Mouse (Mus musculus): ENCODE results near the gene Rdx.

Gene Rdx

GRCm38 (mm10) chr9:52047129-52047820, at the start of gene Rdx:
Gene Rdx, plus strand, starts transcription at chr9:52047173.
- DNase-seq, result no peak

DNA sequence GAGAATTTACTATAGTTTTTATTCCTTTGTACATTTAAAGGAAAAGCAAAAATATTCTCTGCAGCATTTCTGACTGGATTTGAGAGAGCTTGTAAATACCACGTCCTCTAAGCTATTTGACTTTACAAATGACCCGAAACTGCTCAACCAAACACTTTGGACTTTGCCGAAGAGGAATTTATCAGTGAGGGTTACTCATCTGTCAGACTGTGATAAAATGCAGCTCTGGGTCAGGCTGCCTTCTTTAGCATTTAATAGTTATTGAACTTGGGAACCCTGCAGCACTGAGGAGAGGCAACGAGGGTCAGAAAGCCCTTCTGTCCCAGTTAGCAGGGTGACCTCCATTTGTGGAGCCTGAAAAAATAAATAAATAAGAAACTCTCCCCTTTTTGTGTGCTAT, 43.5 kb upstream of the Rdx start:
- peak; percentile 46 for DNase-seq

DNA sequence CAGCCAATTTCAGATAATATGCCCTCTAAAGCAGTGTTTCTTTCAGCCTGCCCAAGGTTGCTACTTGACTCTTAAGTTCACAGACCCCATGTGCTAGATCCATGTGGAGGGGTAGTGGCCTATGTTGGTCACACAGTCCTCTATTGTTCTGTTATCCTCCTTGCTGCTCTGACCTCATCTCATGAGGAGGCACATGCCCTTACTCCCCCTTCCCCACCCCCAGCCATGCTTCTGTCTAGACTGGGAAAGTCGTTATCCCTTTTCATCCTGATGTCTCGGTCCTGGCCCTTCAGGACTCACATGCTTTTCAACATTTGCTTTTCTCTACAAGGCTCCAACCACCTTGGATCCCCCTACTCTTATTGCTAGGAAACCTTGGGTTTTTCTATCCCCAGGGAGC, 39.6 kb upstream of the Rdx start:
- DNase-seq, result no peak

GRCm38 (mm10) chr9:52008511-52008910, 38.5 kb upstream of the Rdx start:
- DNase-seq, result no peak

GRCm38 (mm10) chr9:52012311-52012710, 34.7 kb upstream of the Rdx start:
- no peak for DNase-seq

- no peak for DNase-seq
Observed at GRCm38 (mm10) chr9:52012781-52013436, 34.1 kb upstream of the Rdx start.

GRCm38 (mm10) chr9:52013900-52014455, 33.0 kb upstream of the Rdx start:
- DNase-seq, result peak; percentile 79

DNA sequence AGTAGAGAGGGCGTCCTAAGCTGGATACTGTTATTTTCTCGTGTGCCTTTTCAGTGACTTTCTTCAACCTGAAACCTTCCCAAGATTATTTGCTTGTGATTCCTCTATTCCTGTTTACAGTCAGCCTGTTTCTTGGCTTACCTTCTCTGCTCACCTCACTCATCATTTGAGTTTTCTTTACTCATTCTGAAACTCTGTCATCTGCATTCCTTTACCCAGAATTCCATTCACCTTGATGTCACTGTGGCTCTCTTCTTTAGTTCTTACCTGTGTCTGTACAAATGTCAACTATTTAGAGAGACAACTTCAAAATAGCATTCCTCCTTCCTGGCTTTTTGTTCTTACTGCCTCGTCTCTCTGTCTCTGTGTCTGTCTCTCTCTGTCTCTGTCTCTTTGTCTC, 29.9 kb upstream of the Rdx start:
- DNase-seq, result no peak

GRCm38 (mm10) chr9:52017824-52018223, 29.1 kb upstream of the Rdx start:
- DNase-seq, result no peak

DNA sequence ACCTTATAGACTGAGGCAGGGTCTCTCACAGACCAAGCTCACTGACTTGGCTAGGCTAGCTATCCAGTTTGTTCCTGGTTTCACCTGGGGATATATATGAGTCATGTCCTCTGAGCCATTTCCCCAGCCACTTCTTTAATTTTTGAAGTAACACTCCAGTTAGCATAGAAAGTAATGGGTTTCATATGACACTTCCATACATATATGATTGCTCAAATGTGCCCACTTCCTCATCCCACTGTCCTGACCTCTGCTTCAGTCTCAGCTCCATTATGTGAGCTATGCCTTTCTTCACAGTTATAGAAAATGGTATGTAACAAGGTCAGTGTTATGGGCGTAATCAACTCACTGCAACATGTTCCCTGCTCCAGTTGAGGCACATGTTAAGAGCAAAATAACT, 28.5 kb upstream of the Rdx start:
- DNase-seq, result no peak

GRCm38 (mm10) chr9:52027257-52028020, 19.5 kb upstream of the Rdx start:
- peak; percentile 73 for DNase-seq

DNA sequence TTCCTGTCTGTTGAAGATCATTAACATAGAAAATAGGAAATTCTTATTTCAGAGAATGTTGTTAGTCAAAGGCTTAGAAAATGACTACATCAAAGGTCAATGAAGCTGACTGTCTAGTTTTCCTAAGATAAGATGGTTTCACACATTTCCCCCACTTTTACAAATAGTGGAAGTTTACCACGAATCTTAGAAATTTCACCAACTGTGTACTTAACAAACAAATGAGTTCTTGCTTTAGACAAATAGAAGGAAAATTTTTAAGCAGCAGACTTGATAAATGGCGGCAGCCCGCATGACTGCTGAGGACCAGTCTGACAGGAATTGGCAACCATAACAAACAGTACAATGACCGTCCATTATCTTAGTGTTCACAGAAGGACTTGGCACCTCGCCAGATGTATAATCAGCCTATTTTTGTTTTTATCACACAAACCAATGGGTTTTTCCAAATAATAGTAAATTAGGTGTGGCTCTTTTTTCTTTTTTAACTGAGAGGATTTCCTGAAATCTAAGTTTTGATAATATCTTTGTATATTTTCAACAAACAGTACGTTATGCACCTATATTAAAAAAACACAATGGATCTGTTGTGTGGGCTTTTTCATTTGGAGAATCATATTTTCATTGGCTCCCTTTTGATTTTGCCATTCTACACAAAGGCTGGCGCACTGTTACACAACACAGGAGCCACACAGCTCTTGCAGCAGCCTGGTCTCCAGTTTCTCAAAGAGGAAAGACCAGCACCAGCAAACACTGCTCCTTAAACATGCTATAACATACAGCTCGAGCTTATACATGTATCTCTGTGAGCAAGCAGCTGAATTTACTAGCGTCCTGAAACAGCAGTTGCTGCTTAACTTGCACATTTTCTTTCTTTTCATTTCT, 18.2 kb upstream of the Rdx start:
- peak; percentile 71 for DNase-seq

DNA sequence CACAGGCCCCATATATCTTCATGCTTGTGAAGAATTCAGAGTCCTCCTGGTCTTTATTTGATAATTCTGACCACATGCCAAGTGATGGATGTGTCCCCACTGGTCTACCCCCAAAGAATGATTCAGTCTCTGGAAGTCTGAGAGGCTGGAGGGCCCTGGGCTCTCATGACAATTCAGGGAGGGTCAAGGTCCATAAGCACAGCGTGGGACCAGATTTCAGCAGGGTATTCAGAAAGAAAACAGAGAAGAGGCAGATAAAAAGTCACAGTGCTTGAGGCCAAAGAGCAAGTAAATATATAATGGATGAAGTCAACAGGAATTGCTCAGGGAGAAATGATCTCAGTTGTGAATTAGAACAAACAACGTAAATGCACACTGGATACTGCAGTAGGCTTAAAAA, 15.5 kb upstream of the Rdx start:
- DNase-seq, result peak; percentile 73

DNA sequence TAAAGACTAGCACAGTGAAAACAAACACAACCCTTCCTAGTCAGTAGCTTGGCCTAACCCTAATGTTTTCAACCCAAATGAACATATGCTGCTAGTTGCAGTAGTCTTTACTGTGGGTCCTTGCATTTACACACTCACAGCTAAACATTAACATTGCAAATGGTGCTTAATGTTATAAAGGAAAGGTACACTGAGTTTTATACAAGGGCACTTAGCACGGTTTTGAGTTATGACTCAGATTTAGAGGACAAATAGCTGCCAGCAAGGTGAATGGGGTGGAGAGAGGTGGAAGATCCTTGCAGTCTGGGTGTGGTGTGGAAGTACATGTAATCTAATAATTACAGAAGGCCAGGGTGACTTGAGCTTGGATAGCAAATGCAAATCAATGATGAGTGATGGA, 9.5 kb upstream of the Rdx start:
- DNase-seq, result no peak

DNA sequence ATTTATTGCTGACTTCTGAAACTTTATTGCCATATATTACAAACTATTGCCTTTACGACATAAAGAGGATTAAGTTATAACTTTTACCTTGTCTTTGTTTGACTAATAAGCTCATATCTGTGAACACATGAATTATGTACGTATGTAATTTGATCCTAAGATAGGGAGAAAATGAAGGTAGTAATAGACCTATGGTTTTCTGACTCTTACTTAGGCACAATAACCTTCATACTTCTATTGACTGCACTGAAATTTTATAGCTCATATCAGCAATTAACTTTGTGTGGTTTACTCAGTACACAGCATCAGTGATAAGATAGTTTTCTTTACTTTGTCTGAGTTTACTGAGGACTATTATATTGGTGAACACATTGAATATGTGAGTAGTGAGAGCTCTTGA, 5.3 kb upstream of the Rdx start:
- DNase-seq, result no peak

- DNase-seq, result peak; percentile 78
Observed at GRCm38 (mm10) chr9:52046686-52047085, 287 bp upstream of the Rdx start.

- DNase-seq, result peak; percentile 86
Observed at GRCm38 (mm10) chr9:52047821-52048649, 1.1 kb downstream of the Rdx start.

DNA sequence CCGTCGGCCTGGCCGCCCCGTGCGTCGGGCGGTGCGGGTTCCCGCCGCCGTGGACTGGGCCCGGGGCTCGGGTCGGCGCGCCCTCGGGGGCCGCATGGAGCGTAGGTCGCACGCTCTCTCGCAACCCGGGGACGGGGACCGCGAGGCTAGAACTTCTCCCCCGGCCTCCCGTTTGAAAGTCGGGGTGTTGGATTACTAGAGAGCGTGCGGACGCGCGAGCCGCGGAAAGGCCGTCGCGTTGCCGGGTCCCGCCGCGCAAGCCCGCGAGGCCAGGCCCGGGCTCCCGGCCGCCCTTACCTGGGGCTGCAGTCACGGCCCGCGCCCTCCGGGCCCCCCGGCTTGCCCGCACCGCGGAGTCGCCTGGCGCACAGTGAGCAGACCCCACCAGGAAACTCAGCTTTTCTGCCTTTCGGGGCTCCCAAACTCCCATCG, 1.7 kb downstream of the Rdx start:
- DNase-seq, result peak; percentile 36

DNA sequence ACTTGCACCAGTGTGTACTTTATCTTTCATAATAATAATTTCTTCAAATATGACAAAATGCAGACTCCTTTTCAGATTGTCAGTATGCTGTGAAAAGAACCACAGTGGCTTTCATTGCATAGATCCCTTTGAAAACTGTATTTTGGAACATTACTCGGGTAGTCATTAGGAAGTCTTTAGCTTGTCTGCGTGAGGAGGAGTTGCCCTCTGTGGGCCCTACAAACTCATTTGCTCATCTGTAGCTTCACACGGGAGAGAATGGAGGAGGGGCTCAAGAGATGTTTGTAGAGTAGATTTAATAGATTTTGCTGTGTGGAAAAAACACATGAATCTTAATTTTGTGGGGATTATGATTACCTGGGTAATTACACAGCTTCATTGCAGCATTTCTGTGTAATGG, 2.6 kb downstream of the Rdx start:
- DNase-seq, result peak; percentile 26

DNA sequence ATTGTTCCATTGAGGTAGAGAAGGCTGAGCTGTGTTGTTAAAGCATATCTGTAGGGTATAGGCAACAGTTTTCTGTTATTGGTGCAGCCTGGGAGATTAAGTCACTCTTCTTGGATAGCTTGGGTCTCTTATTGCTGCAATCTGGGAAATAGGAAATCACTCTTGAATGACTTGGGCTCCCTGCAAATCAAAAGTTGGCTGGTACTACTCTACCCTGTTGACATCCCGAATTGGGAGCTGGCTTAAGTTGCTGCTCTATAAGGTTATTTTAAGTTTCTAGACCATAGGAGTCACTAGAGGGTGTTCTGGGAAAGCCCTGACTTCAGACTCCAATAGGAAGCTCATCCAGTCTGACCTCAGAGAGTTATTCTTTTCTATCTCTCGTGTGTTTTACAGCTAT, 3.4 kb downstream of the Rdx start:
- no peak for DNase-seq

DNA sequence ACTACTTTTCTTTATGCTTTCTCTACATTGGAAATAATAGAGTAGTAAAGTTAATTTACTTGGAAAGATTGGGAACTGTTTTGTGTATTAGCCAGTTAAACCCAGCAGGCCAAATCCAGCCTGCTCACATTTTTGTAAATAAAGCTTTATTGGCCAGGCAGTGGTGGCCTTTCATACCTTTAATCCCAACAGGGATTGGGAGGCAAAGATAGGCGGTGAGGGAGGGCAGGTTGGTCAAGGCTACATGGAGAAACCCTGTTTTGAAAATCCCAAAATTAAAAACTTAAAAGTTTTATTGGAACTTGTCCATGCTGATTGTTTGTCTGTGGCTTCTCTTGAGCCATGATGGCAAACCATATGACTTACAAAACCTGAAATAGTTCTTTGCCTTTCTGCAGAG, 5.2 kb downstream of the Rdx start:
- DNase-seq, result no peak

DNA sequence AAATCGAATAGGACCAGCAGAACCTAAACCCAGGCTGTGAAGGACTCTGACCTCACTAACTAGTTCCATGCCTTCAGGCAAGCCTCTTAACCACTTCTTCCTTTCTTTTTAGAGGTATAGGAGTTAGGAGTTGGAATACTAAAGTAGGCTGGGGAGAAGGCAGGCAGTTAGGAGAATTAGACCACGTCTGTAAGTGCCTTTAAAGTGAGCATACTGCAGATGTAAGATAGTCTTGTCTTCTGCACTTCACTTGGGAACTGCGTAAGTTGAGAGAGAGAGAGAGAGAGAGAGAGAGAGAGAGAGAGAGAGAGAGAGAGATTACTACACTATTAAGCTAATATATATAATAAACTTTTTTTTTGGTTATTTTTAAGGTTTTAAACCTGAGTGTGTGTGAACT, 8.3 kb downstream of the Rdx start:
- DNase-seq, result no peak

All from kidney, adult 9 months (tissue).